Mouse (Mus musculus) erythroid progenitor cell, adult 5-6 weeks (primary cell): ENCODE measurements around the gene H2-K1. TPM values are rescaled to one million over a fixed set of nuclear protein-coding genes. Genes with fewer than 3 reads are reported as not detected.
"Not testable (repeated sequence)": the region's sequence is repeated elsewhere in the genome, so short reads cannot be mapped to it uniquely, and the experiment has no call there.

Experiments used
- ATAC-seq: replicated peaks from 2 replicates; pipeline ENCODE4 v1.8.0; 2016; ENCODE audit warnings: moderate number of reproducible peaks, mild to moderate bottlenecking, moderate TSS enrichment, inconsistent platforms; ENCODE audit not compliant: poor library complexity, low FRiP score, severe bottlenecking
- total RNA-seq, 2 experiments: library from RNA; stranded (forward) in 1 of 2; stranded (reverse) in 1 of 2; fragments of 150-400 nt in 1 of 2; fragments of 186-747, 209-891 nt in 1 of 2; gene quantifications; 2 replicates each; pipeline versions ENCODE4 v1.2.3 to v1.2.4; 2015 to 2017; ENCODE audit warnings: low replicate concordance in 2 of 2

H2-K1 gene
- total RNA-seq, 2 experiments from 2014 or later, result 167 to 400 TPM

DNA sequence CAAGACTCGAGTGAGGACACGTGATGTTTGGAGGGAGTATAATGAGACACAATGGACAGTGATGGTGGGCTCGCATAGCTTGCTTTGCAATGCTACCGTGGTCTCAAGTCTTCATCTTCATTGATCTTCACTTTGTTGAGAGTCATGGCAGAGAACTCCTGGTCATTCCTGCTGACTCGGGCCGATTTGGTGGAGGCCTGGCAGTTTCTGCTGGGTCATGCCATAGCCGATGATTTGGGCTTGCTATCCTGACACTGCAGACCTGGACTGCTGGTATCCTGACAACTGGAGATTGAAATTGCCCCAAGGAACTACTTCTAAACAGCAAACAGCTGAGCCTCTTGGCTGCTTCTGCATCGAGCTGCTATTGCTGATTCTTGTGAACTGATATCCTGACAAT, 5.2 kb downstream of the H2-K1 start:
- no peak for ATAC-seq

DNA sequence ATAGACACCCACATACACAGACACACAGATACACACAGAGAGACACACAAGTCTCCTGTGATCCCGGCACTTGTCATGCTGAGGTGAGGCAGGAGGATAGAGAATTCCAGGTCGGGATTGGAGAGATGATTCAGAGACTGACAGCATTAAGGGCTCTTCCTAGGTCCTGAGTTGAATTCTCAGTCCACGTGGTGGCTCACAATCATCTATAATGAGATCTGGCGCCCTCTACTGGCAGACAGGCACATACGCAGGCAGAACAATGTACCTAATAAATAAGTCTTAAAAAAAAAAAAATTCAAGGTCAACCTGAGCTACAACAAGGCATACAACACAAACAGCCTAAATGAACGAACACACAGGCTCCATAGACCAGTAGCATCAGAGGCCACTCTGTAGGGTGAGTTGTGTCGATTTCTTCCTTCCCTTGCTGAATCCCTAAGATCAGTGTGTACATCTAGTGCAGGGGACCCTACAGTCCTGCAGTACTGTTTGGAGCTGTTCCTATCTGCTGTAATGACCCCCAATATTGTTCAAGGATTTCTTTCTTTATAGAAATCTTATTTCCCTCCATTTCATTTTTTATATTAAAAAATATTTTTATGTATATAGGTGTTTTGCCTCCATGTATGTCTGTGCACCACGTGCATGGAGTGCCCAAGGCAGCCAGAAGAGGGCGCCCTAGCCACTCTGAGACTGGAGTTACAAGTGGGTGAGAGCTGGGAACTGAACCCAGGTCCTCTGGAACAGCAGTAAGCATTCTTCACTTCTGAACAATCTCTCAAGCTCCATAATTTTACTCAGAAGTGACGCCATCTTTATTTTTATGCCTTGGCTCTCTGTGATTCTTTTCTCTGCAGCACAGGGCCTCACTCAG, 8.1 kb downstream of the H2-K1 start:
- ATAC-seq, result peak; percentile 79

- not testable (repeated sequence) for ATAC-seq
Measured at GRCm38 (mm10) chr17:33982136-33982535, 18.0 kb downstream of the H2-K1 start.

- peak; percentile 69 for ATAC-seq
Measured at GRCm38 (mm10) chr17:33981192-33981909, 18.8 kb downstream of the H2-K1 start.

- no peak for ATAC-seq
Measured at GRCm38 (mm10) chr17:33980181-33981035, 19.7 kb downstream of the H2-K1 start.

DNA sequence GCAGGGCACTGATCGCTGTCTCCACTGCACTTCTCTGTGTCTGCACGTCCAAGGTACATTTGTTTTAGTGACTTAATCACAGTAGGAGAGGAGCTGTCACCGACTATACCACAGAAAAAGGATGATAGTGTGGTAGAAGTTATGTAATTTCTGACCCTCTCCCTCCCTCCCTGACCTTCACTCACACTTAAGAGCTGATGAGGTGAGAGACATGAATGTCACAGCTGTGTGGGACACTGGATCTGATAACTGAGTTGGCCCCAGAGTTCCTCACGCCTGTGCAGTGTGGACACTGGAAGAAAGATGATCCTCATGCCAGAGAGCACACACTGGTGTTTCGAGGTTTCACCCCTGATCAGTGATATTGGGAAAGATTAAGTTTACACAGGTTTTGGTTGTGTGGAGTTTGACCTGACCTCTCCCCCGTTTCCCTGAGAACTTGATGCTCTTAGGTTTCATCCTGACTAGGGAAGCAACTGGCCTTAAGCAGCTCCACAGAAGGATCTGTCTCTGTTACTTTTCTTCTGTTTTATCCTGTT, 20.6 kb downstream of the H2-K1 start:
- ATAC-seq, result no peak

GRCm38 (mm10) chr17:33978631-33979031, 21.5 kb downstream of the H2-K1 start:
- ATAC-seq, result peak; percentile 81

GRCm38 (mm10) chr17:33977861-33978557, 22.1 kb downstream of the H2-K1 start:
- no peak for ATAC-seq

GRCm38 (mm10) chr17:33973572-33973971, 26.6 kb downstream of the H2-K1 start:
- no peak for ATAC-seq

- ATAC-seq, result no peak
Measured at GRCm38 (mm10) chr17:33972691-33973090, 27.5 kb downstream of the H2-K1 start.

DNA sequence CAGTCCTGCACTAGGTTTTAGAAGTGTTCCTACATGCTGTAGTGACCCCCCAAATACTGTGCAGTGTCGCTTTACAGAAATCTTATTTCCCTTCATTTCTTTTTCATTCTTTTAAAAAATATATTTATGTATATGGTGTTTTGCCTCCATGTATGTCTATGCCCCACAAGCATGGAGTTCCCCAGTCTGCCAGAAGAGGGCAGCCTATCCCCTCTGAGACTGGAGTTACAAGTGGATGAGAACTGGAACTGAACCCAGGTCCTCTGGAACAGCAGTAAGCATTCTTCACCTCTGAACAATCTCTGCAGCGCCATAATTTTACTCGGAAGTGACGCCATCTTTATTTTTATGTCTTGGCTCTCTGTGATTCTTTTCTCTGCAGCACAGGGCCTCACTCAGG, 30.8 kb downstream of the H2-K1 start:
- ATAC-seq, result no peak

- peak; percentile 55; the same call in 1 of the 2 replicates for ATAC-seq
Measured at GRCm38 (mm10) chr17:33968927-33969326, 31.2 kb downstream of the H2-K1 start.

- peak; percentile 83 for ATAC-seq
Measured at GRCm38 (mm10) chr17:33968489-33968888, 31.7 kb downstream of the H2-K1 start.

DNA sequence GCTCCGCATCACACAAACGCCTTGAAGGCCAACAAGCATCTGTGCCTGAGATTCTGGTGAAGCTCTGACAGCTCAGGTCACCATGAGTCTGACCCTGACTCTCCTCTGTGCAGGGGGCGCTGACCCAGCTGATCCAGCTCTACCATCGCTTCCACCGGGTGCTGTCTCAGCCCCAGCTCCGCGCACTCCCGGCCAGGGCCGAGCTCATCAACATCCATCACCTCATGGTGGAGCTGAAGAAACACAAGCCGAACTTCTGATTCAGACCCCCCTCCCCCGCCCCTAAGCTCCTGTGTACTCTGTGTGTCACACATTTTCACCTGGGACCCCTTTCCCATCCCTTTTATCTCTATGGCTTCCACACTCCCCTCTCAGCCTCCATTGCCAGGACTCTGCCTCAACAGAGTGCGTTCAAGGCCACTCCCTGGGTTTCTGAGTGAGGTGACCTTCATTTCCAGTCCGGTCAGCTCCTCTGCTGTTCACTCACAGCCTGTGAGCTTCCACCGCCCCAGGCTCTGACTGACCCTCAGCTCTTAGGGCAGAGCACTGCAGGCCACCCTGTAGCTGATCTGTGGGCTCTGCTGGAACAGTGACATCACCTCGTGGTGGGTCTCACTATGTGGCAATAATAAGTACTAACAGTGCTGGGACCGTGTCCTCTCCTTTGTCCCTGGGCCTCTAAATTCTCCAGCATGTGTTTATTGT, 34.1 kb downstream of the H2-K1 start:
- no peak for ATAC-seq

- ATAC-seq, result no peak
Measured at GRCm38 (mm10) chr17:33965082-33965845, 34.9 kb downstream of the H2-K1 start.

DNA sequence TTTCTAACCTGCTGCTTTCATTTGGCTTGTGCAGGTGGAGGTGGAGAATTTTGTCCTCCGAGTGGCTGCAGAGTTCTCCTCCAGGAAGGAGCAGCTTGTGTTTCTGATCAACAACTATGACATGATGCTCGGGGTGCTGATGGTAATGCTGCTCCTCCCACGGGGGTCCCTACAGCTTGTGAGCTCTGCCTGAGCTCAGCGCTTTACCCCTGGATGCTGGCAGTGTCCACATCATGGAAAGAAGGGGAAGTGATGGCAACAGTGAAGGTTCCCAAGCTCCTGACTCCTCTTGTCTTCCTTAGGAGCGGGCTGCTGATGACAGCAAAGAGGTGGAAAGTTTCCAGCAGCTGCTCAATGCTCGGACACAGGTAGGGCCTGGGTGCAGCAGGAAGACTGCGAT, 37.3 kb downstream of the H2-K1 start:
- no peak for ATAC-seq

- no peak for ATAC-seq
Measured at GRCm38 (mm10) chr17:33959948-33960347, 40.2 kb downstream of the H2-K1 start.

GRCm38 (mm10) chr17:33959135-33959534, 41.0 kb downstream of the H2-K1 start:
- ATAC-seq, result no peak
